Mouse (Mus musculus) spleen, embryonic (tissue): Measurements from ENCODE around the gene Pkp1.

Experiments
- CTCF ChIA-PET: fragments of 350-600 bp; sonication (Branson Sonifier 250); formaldehyde crosslinking; loops from one replicate; lab custom pipeline; 2022; lab: Charles Lee

Pkp1 gene

GRCm38 (mm10) chr1:135858533-135858932, 60.5 kb downstream of the Pkp1 start:
- CTCF ChIA-PET = interaction anchor here (0.6 to 0.7 kb wide), 3 partner anchors 62 to 341 kb away, joined by 3 to 6 read pairs (median 5); no protein-coding TSS in a partner anchor

DNA sequence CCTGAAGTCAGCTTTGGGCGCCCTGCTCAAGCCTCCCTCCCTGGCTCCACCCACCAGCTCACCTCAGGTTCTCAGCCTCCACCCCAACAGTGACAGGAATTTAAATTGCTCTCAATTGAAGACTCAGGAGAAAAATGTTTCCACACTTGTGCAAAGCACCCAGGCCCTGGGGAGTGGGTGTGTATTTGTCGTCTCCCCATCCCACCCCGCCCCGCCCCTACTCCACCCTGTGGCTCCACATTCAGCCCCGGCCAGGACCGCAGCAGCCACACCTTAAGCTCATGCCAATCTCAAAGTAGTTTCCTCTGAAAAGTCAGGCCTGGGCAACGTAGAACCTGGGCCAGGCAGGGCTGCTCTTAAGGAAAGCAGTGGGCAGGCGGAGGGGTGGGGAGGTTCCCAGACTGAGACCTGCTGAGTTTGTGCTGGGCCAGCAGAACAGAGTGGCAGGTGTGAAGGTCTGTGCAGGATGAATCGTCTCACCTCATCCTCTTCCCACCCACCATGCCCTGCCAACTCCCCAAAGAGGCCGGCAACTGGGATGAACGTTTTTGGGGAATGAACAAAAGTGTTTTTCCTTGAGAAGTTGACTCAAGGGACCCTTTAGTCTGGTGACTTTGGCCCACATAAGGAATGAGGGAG, 61.8 kb downstream of the Pkp1 start:
- CTCF ChIA-PET = no interaction called here

DNA sequence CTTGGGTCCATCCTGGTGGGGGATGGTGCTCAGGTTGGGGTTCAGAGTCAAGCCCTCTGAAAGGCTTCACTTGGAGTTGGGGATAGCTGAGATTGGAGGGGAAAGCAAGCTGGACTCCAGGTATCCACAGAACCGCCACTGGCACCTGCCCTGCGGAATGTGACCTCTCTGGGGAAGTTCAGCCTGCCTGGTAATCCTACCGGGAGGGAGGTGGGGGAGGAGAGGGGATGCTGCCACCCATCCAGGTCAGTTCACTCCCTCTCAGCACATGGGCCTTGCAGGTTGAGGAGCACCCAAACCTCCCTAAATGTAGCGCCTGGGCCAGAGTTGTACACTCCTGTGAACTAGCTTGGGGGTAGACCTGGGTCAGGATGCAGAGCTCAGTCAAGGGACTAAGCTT, 62.9 kb downstream of the Pkp1 start:
- CTCF ChIA-PET = no interaction called here

DNA sequence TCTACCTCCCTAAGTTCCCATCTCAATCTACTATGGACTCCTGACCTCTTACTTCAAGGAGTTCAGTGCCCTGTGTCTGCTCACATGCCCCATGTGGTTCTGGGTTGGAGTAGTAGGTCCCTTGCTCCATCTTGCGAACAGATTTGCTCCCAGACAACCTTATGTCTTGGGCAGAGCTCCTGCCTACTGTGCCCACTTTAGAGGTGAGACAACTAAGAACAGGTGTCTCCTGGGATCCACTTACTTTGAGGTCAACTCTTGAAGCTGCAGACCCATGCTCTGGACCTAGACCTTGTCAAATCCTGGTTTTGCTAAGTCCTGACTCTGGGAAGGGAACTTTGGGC, 63.7 kb downstream of the Pkp1 start:
- CTCF ChIA-PET = no interaction called here

DNA sequence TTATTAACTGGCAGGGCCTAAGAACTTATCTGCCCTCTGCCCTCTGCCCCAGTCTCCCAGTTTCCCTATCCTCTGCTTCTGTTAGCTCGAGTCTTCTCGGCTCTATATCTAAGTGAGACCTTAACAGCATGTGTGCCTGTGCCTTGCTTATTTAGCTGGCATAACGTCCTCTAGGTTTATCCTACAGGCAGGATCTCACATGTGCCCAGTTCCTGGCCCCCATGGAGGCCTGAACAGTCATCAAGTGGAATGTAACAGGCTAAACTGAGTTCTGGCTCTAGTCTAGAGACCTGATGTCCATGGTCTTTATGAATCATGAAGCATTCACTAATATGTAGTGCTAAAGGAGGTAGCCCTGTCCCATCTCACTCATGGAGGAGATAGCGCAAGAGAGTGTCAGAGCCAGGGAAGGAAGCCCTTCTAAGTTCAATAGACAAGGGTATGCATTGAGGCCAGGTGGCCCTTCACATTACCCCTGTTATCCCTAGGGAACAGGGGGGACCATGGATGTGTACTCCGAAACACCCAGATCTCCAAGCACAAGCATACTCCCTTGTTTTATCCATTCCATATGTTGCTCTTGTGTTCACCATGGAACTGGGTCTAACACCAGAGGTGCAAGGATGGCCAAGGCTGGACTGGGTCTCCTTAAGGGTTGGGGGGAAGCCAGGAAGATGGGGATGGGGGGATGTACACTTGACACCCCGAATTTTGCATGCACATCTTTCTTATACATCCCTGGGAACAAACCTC, 64.2 kb downstream of the Pkp1 start:
- CTCF ChIA-PET = no interaction called here

GRCm38 (mm10) chr1:135853200-135853599, 65.8 kb downstream of the Pkp1 start:
- CTCF ChIA-PET = no interaction called here

- CTCF ChIA-PET = no interaction called here
These were observed 66.8 kb downstream of the Pkp1 start for GRCm38 (mm10) chr1:135852044-135852756.

DNA sequence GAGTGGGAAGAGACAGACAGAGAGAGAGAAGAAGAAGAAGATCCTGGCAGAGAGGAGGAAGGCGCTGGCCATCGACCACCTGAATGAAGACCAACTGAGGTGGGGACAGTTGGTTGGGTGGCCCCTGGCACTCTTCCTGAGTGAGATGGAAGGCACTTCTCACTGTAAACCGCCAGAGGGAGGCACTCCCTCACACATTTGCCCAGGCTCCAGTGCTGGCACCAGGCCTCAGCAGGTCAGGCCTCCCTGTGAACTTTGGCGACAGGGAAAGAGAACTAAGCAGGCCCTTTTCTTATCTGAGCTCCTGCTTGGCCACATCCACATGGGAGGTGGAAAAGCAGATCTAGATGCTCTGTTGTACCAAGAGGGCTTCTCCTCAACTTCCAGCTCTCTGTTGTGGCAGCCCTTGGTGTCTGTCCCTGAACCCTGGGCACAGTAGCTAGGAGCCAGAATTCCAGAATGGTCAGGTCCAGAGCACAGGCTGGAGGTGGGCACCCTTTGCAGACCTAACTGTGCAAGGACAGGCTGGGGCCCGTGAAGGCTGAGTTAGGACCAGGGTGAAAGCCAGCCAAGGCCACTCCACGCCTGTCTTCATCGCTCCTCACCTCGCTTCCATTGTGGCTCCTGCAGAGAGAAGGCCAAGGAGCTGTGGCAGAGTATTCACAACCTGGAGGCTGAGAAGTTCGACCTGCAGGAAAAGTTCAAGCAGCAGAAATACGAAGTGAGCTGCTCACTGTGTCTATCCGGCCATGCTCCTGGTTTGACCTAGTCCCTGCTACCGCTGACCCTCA, 68.1 kb downstream of the Pkp1 start:
- CTCF ChIA-PET = no interaction called here

GRCm38 (mm10) chr1:135847611-135848351, 71.2 kb downstream of the Pkp1 start:
- CTCF ChIA-PET = no interaction called here

- CTCF ChIA-PET = no interaction called here
These were observed 71.9 kb downstream of the Pkp1 start for GRCm38 (mm10) chr1:135847139-135847562.

- CTCF ChIA-PET = no interaction called here
These were observed 72.4 kb downstream of the Pkp1 start for GRCm38 (mm10) chr1:135846632-135847031.

DNA sequence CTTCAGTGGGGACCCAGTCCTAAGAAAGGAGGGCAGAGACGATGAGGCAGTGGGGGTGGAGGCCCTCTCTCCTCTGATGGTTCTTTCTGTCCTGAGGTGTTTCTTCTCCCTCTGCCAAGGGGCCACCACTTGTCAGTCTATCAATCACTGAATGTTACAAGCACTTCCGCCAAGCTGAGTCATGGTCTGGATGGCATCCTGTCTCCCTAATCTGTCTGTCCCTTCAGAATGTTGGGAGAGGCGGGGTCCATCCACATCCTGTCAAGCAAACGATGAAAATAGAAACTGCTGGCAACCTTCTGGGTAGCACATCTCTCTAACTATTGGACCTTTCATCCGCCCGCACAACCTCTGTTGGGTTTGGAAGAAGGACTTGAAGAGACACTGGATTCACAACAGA, 74.5 kb downstream of the Pkp1 start:
- CTCF ChIA-PET = interaction anchor here (0.7 kb wide), 1 partner anchor 18 kb away, joined by 3 read pairs; no protein-coding TSS in a partner anchor

GRCm38 (mm10) chr1:135843519-135844262, 75.3 kb downstream of the Pkp1 start:
- CTCF ChIA-PET = interaction anchor here (0.7 kb wide), 1 partner anchor 17 kb away, joined by 3 read pairs; no protein-coding TSS in a partner anchor

DNA sequence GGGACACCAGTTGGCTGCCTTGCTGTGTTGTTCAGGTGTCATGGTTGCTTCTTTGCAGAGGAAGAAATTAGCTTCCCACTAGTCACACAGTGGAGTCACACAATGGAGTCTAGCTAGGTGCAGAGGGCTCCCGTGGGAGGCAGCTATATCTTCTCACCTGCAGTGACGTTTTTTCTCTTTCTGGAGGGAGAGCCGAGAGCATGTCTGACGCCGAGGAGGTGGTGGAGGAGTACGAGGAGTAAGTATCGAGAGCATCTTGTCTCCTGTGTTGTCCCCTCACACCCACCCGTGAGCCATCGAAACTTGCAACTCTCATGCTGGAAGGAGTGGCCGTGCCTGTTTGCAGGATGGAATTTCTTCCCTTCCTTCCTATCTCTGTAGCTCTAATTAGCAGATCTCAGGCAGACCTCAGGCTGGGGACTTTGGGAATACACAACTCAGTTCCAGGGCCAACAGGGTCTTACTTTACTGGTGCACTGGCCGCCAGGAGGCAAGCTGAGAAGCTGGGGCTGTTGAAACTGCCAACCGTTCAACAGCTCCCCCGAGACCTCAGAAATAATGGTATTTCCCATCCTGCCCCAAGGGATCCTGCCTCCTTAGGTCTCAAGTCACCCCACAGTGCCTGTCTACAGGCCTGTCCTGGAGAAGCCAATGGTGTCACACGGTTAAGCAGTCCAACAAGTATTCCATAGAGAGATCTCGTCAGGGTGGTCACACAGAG, 78.2 kb downstream of the Pkp1 start:
- CTCF ChIA-PET = no interaction called here

DNA sequence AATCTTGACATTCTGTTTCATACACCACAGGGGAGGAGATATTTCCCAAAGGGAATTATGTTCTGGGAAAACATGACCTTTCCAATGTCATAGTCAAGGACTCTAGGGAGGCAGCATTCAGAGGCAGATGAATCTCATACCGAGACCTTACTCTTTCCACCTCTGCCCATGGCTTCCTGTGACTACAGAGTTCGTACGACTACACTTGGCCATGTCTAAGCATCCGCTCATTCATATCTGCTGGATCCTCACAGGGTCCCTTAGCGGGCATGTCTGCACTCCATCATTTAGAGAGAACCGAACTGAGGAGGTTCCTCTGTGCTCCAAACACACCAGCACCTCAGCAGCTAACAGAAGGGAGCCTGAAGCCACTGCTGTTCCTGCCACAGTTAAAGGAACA, 79.9 kb downstream of the Pkp1 start:
- CTCF ChIA-PET = no interaction called here

- CTCF ChIA-PET = no interaction called here
These were observed 80.4 kb downstream of the Pkp1 start for GRCm38 (mm10) chr1:135838626-135839025.

DNA sequence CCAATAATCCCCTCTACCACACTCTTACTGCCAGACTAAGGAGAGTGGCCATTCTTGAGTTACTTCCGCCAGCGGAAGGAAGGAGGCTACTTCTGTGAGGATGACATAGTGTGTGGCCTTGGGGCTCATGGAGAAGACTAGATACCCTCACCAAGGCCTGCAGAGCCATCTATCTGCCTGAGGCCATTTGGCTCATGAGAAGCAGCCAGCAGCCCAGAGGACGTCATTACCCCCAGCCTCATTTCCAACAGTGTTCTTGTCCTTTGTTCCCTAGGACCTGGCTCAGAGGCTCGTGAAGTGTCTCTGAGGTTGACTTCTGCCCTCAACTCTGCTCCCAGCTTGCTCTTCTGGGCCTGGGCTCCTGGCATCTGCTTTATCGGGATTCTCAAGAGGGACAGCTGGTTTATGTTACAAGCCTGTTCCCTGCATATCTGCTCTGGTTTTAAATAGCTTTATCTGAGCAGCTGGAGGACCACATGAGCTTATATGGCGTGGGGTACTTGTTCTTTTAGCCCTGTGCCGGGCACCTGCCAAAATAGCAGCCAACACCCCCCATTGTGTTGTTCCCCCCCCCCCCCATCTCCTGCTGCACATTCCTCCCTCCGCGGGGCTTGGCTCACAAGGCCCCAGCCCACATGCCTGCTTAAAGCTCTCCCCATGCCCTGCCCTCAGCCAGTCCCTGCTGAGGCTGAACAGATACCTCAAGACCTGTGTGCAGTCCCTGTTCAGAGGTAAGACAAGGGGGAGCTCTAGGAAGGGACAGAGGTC, 83.1 kb downstream of the Pkp1 start, which contains the start of gene Tnnt2:
TSS of gene Tnnt2 (plus strand) at position 639 of the 768 bp plus-strand sequence.
- CTCF ChIA-PET = no interaction called here

DNA sequence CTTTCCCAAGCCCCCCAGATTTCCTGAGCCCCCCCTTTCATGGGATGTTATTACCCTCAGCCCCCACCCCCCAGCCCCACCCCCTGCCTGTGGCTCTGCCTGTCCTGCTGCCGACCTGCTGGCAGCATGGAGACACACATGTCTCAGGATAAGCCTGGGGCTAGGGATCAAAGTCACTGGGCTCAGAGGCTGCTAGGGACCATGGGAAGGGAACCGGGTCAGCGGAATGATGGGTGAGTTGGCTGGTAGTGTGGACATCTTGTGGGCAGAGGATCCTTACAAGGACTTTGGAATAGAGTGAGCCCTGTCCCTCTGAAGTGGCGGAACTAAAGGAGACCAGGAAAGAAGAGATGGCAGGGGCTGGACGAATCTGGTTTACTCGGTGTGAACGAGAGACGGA, 84.0 kb downstream of the Pkp1 start:
- CTCF ChIA-PET = no interaction called here
